Mouse (Mus musculus) embryonic fibroblast, embryonic 13.5 days (primary cell): ENCODE results near the gene Gramd1b. TPM values are rescaled to one million over a fixed set of nuclear protein-coding genes. Genes with fewer than 3 reads are reported as not detected.

Experiments used
- H3K27ac ChIP-seq: 2 replicates; pipeline ENCODE4 v1.5.1; 2012; ENCODE audit warnings: low read length, control low read depth, inconsistent platforms; ENCODE audit not compliant: insufficient read depth
- H3K4me1 ChIP-seq: 2 replicates; pipeline ENCODE4 v1.6.1; 2011; ENCODE audit warnings: low read length; ENCODE audit not compliant: control insufficient read depth, insufficient read depth
- H3K4me3 ChIP-seq: 2 replicates; pipeline ENCODE4 v1.5.1; 2011; ENCODE audit warnings: mild to moderate bottlenecking, control low read depth, low read length; ENCODE audit not compliant: insufficient read depth
- CTCF ChIP-seq: IDR thresholded peaks from 2 replicates; pipeline ENCODE4 v1.5.1; 2011; ENCODE audit warnings: mild to moderate bottlenecking, control low read depth, low read length, moderate library complexity, borderline replicate concordance; ENCODE audit not compliant: insufficient read depth
- POLR2A ChIP-seq: IDR thresholded peaks from 2 replicates; pipeline ENCODE4 v1.6.1; 2011; ENCODE audit warnings: low read depth, mild to moderate bottlenecking, control low read depth, low read length, moderate library complexity
- polyA plus RNA-seq: library from polyadenylated mRNA; stranded (reverse); fragments of >200 nt; gene quantifications from 2 replicates; pipeline ENCODE4 v1.2.4, GENCODE M21; 2011; ENCODE audit warnings: low read depth; ENCODE audit not compliant: missing spikeins, insufficient read length

Gramd1b gene
- polyA plus RNA-seq, 1 experiment = 14.3 TPM

DNA sequence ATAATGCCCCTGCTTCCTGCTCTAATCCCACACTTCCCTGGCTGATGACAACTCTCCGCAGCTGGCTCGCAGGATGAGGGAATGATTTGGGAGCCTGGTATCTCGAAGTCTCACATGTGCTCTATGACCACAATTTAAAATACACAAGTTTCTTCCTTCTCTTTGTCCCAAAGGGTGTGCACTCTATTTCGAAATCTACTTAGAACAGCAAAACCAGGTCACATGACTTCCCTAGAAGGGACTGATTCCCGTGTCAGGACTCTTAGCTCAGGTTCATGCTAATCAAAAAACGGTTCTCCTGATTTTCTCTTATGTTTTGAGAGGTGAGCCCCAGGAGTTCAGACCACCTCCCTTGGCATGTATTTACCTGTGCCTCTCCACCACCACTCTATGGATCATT, 267.3 kb downstream of the Gramd1b start:
- H3K27ac ChIP-seq = no peak overlapping the region
- H3K4me3 ChIP-seq = no peak overlapping the region
- TF ChIP-seq CTCF (no peak), POLR2A (no peak)
- 0 out of 2 replicates have a peak, but pooled peaks cover 2% of the 10 kb centered on the region for H3K4me1 ChIP-seq

DNA sequence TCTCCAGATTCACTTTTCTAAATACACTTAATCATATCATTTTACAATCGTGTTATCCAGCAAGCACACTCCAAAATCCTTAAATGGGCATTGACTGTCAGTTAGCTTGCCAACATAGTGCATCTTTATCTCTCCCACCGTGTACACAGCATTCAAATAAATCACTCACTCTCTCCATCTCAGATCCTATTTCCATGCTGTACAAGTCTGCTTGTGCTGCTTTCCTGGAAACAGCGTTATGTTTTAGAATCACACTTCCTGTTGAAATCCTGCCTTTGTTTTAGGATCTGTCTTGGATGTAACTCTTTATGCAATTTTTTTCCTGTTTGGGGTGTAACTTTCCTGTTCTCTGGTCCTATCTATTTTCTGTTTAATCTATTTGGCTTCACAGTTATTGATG, 278.7 kb downstream of the Gramd1b start:
- no peak overlapping the region for H3K4me3 ChIP-seq
- H3K4me1 ChIP-seq = no peaks in the 10 kb centered on the region
- TF ChIP-seq CTCF (no peak), POLR2A (no peak)
- no peak overlapping the region for H3K27ac ChIP-seq

DNA sequence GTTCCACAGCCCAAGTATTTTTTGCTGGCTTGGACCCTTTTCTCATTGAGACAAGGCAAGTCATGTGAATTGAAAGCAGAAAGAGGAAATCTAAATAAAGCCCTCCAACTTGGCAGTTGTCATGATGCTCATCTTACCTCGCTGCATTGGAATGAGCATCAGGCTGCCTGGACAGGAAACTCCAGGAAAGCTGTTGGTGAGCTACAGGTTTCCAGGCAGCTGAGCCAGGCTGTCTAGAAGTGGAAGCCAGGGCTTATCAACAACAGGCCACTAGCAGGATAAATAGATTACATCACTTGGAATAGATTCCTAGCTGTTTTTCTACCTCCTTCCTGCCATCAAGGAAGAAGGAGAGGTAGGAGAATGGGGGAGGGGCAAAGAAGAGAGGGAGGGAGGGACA, 282.1 kb downstream of the Gramd1b start:
- no peak for TF ChIP-seq POLR2A
- TF ChIP-seq CTCF = no peak
- no peak overlapping the region for H3K27ac ChIP-seq
- H3K4me3 ChIP-seq = no peak overlapping the region
- no peaks in the 10 kb centered on the region for H3K4me1 ChIP-seq

DNA sequence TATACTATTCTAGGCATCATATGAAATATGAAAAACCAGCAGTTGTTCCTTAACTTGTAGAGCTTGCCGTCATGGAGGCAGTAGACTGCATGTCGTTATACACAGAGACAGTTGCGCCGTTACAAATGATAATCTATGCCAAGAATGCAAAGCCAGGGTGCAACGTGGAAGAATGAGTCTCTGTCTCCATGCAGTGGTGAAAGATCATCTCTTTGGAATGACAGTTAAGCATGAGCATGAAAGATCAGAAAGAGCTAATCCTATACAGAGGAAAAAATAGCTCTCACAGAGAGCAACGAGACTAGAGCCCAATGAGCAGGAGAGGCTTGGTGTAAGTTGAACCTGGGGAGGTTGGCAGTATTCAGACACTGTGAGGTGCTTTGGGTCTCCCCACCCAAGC, 284.5 kb downstream of the Gramd1b start:
- TF ChIP-seq CTCF (no peak), POLR2A (no peak)
- no peaks in the 10 kb centered on the region for H3K4me1 ChIP-seq
- H3K4me3 ChIP-seq = no peak overlapping the region
- no peak overlapping the region for H3K27ac ChIP-seq

DNA sequence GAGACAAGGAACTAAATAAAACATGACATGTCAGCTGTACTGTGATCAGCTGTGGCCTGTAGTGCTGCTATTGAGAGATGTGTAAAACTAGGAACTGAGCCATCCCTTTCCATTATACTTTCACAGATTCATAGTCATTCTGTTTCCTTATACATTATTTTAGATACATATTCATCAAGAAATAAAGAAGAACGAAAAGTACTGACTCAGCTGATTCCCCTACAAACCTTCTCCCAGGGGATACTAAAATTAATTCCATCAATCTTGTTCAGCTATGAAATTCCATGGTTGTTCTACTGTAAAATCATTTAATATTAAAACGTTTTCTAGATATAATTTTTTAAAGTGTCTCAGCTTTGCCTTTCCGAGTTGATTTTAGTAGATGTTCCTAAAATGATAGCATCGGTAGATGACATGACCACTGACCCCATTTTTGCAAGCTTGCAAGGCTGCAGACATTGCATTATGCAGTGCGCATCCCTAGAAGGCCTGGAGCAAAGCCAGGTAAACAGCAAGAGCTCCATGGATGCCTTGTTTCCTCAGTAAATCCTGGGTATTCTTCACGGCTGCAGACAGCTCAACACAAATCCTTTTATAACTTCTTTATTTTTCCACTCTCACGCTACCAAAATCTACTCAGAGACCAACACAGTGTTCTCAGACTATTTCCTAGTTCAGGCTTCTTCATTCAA, 285.1 kb downstream of the Gramd1b start:
- no peaks in the 10 kb centered on the region for H3K4me1 ChIP-seq
- H3K4me3 ChIP-seq = no peak overlapping the region
- TF ChIP-seq CTCF = no peak
- no peak for TF ChIP-seq POLR2A
- H3K27ac ChIP-seq = no peak overlapping the region

DNA sequence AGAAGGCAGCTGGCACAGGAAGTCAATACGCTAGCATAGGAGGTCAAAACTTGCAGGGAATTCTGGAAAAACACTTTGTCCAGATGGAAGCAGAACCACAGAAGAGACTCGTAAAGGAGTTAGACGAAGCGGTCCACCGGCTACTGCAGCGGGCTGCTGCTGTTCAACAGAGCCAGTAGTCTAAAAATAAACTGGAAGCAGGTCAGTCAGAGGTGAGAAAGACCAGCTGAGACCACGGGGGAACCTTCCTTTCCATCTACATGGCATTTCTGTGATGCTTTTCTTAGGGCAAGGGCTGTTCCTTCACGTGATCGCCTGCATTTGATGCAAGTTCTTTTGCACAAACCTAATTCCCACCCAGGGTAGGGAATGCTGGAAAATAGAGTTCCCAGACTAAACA, 285.7 kb downstream of the Gramd1b start:
- TF ChIP-seq CTCF = no peak
- no peak for TF ChIP-seq POLR2A
- Histone ChIP-seq H3K4me3 (no peak overlapping the region), H3K27ac (no peak overlapping the region), H3K4me1 (no peaks in the 10 kb centered on the region)

Other genes with a start within 250 kb of the Gramd1b start
- gene Gm21915, start 139.2 kb upstream of the Gramd1b start, polyA plus RNA-seq = not detected in 2 replicates
- 32.3 and 61.2 TPM in 2 replicates for gene Clmp, start 154.6 kb upstream of the Gramd1b start, polyA plus RNA-seq